Mouse (Mus musculus) kidney, embryonic 15.5 days (tissue): ENCODE results near the gene Olfr309. TPM values are rescaled to one million over a fixed set of nuclear protein-coding genes. Genes with fewer than 3 reads are reported as not detected.
"Not testable (repeated sequence)": the region's sequence is repeated elsewhere in the genome, so short reads cannot be mapped to it uniquely, and the experiment has no call there.

ENCODE experiments used
- ATAC-seq: fragments of 200-750 bp; cut with Nextera tagmentation; replicated peaks from 2 replicates; pipeline ENCODE4 v1.8.0; 2017; ENCODE audit warnings: moderate TSS enrichment; ENCODE audit not compliant: low FRiP score
- H3K27ac ChIP-seq: fragments of 300-500 bp; sonication (generic); 2 replicates; pipeline ENCODE4 v1.5.1; 2015; ENCODE audit warnings: mild to moderate bottlenecking, inconsistent platforms
- H3K27me3 ChIP-seq: fragments of 300-500 bp; sonication (generic); 2 replicates; pipeline ENCODE4 v1.6.1; 2015; ENCODE audit warnings: inconsistent platforms
- H3K36me3 ChIP-seq: fragments of 300-500 bp; sonication (generic); 2 replicates; pipeline ENCODE4 v1.6.1; 2015; ENCODE audit warnings: inconsistent platforms
- H3K4me1 ChIP-seq: fragments of 300-500 bp; sonication (generic); 2 replicates; pipeline ENCODE4 v1.6.1; 2015; ENCODE audit warnings: inconsistent platforms
- H3K4me2 ChIP-seq: fragments of 300-500 bp; sonication (generic); 2 replicates; pipeline ENCODE4 v1.6.1; 2015; ENCODE audit warnings: moderate library complexity, mild to moderate bottlenecking, inconsistent platforms
- H3K4me3 ChIP-seq: fragments of 300-500 bp; sonication (generic); replicated peaks from 2 replicates; pipeline ENCODE4 v1.5.1; 2015; ENCODE audit warnings: mild to moderate bottlenecking, inconsistent platforms
- H3K9ac ChIP-seq: fragments of 300-500 bp; sonication (generic); 2 replicates; pipeline ENCODE4 v1.6.1; 2015; ENCODE audit warnings: mild to moderate bottlenecking, inconsistent platforms
- H3K9me3 ChIP-seq: fragments of 300-500 bp; sonication (generic); replicated peaks from 2 replicates; pipeline ENCODE4 v1.6.1; 2016; ENCODE audit warnings: inconsistent platforms
- WGBS: fragments of 180-500 bp; shearing (Covaris S2); methylation state at CpG from one replicate; pipeline ENCODE4 v1.1.7; 2015; ENCODE audit warnings: mixed read lengths; 5-methylcytosine and 5-hydroxymethylcytosine counted together
- microRNA-seq: library from miRNA; unstranded; fragments of <30 nt; microRNA quantifications from one replicate; pipeline ENCODE4, GENCODE M21; 2016
- polyA plus RNA-seq: library from polyadenylated mRNA; unstranded; fragments of >200 nt; fragmentation: Nextera tagmentation; extraction: Ambion mirVana; gene quantifications from 2 replicates; pipeline ENCODE4 v1.2.1, GENCODE M21; 2015

Olfr309 gene
- polyA plus RNA-seq = not detected in 2 replicates

- WGBS = 73% methylated on average over 2 of the region's 2 CpGs
- no peaks in the 10 kb centered on the region for H3K27me3 ChIP-seq
- H3K9ac ChIP-seq = no peak within 1 kb of the TSS
- H3K4me1 ChIP-seq = no peaks in the 10 kb centered on the region
- H3K4me3 ChIP-seq = no peak within 1 kb of the TSS
- H3K27ac ChIP-seq = no peak within 1 kb of the TSS
- no peak for ATAC-seq
- H3K36me3 ChIP-seq = no peaks in the 10 kb centered on the region
- H3K9me3 ChIP-seq = no peaks in the 10 kb centered on the region
- no peak within 1 kb of the TSS for H3K4me2 ChIP-seq
Observed at GRCm38 (mm10) chr7:86313608-86314007, at the start of gene Olfr309. TSS of gene Olfr309 (minus strand) at chr7:86313708.

DNA sequence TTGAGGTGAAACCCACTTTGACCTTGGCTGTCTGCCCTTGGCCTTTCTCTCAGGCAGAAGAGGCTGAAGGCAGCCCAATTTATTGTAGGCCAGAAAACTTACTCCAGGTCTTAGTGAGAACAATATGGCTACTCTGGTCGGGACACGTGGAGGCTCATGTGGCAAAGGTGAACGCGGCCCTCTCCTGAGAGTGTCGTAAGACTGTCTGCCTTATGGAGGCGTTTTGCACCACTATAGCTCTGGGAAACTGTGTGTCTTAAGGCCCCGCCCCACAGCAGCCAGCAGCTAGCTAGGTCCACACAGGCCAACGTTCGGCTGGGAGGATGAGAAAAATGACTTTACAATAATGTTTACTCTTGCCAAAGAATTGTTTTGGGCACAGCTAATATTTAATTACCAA lies 32.8 kb upstream of the Olfr309 start:
- not testable (repeated sequence) for H3K4me1 ChIP-seq, H3K4me3 ChIP-seq, H3K27ac ChIP-seq, H3K36me3 ChIP-seq, H3K9ac ChIP-seq, ATAC-seq, H3K27me3 ChIP-seq, H3K4me2 ChIP-seq, H3K9me3 ChIP-seq
- 87% methylated on average over 9 of the region's 9 CpGs for WGBS

GRCm38 (mm10) chr7:86344253-86344652 lies 30.7 kb upstream of the Olfr309 start:
- H3K4me1 ChIP-seq = no peaks in the 10 kb centered on the region
- H3K4me3 ChIP-seq = no peak overlapping the region
- no peaks in the 10 kb centered on the region for H3K9me3 ChIP-seq
- H3K27ac ChIP-seq = no peak overlapping the region
- H3K27me3 ChIP-seq = no peaks in the 10 kb centered on the region
- WGBS = 77% methylated on average over 3 of the region's 3 CpGs
- ATAC-seq = no peak
- no peaks in the 10 kb centered on the region for H3K36me3 ChIP-seq
- no peak overlapping the region for H3K4me2 ChIP-seq
- no peak overlapping the region for H3K9ac ChIP-seq

GRCm38 (mm10) chr7:86342881-86343565 lies 29.5 kb upstream of the Olfr309 start:
- H3K4me1 ChIP-seq = no peaks in the 10 kb centered on the region
- ATAC-seq = no peak
- no peaks in the 10 kb centered on the region for H3K27me3 ChIP-seq
- no peak overlapping the region for H3K4me2 ChIP-seq
- no peaks in the 10 kb centered on the region for H3K36me3 ChIP-seq
- no peaks in the 10 kb centered on the region for H3K9me3 ChIP-seq
- H3K9ac ChIP-seq = no peak overlapping the region
- no peak overlapping the region for H3K4me3 ChIP-seq
- no peak overlapping the region for H3K27ac ChIP-seq
- 71% methylated on average over 14 of the region's 14 CpGs for WGBS

GRCm38 (mm10) chr7:86337486-86337885 lies 24.0 kb upstream of the Olfr309 start, which contains the start of gene Olfr307:
TSS of gene Olfr307 (minus strand) at chr7:86337586.
- Histone ChIP-seq H3K4me2 (no peak within 1 kb of the TSS), H3K9ac (no peak within 1 kb of the TSS), H3K4me1 (no peaks in the 10 kb centered on the region), H3K36me3 (no peaks in the 10 kb centered on the region), H3K27me3 (no peaks in the 10 kb centered on the region), H3K9me3 (no peaks in the 10 kb centered on the region), H3K27ac (no peak within 1 kb of the TSS), H3K4me3 (no peak within 1 kb of the TSS)
- 76% methylated on average over 1 of the region's 1 CpGs for WGBS
- no peak for ATAC-seq

DNA sequence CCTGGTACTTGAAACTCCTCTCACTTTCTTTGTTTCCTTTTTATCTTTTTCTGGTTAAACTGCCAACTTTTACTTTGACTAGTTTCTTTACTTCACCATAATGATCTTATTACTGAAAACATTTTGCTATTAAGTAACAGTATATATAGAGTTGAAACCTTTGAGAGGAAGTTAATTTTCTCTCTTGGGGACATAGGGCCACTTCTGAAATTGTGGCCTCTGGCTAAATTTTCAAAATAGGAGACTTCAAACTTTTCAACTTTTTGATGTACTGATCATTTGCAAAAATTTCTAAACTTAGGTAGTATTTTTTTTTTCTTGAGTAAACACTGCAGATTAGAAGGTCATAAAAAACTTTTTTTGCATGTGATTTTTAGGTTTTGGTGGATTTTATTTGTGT lies 12.0 kb upstream of the Olfr309 start, which contains the start of gene Olfr308:
Olfr308 (minus strand) TSS at position 101 of the 400 bp plus-strand sequence.
- Histone ChIP-seq H3K4me2 (no peak within 1 kb of the TSS), H3K9me3 (no peaks in the 10 kb centered on the region), H3K4me1 (no peaks in the 10 kb centered on the region), H3K27me3 (no peaks in the 10 kb centered on the region), H3K27ac (no peak within 1 kb of the TSS), H3K9ac (no peak within 1 kb of the TSS), H3K36me3 (no peaks in the 10 kb centered on the region), H3K4me3 (no peak within 1 kb of the TSS)
- ATAC-seq = no peak

DNA sequence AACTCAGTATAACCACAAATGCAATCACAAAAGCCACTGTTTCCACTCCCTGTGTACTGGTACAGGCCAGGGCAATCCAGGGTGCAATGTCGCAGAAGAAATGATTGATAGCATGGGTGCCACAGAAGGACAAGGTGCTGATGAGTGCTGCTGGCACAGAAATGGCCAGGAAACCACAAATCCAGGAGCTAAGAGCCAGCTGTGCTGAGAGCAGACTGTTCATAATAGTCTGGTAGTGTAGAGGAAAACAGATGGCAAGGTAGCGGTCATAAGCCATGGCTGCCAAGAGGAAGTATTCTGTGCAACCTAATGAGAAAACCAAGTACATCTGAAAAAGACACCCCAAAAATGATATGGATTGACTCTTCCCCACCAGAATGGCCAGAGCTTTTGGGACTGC lies 7.8 kb upstream of the Olfr309 start:
- no peak overlapping the region for H3K4me2 ChIP-seq
- H3K27ac ChIP-seq = no peak overlapping the region
- no peak overlapping the region for H3K4me3 ChIP-seq
- H3K36me3 ChIP-seq = no peaks in the 10 kb centered on the region
- H3K9ac ChIP-seq = no peak overlapping the region
- no peaks in the 10 kb centered on the region for H3K9me3 ChIP-seq
- 94% methylated on average over 2 of the region's 2 CpGs for WGBS
- no peaks in the 10 kb centered on the region for H3K27me3 ChIP-seq
- no peak for ATAC-seq
- no peaks in the 10 kb centered on the region for H3K4me1 ChIP-seq

DNA sequence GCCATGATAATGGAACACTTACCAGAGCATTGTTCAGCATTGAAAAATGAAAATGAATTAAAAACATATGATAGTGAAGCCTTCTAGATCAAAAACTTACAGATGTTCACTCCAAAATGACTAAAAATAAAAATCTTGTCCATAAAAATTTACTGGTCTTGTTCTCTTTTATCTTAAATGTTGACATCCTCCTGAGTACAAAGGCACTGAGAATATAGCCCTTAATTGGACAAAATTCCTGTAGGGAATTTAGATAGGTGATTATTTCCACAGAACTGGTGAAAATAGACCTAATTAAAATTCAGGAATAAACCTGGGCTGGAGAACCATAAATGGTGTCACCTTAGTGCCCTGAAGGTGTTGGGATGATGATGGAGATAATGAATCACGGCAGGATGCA lies 36.4 kb downstream of the Olfr309 start, which contains the start of gene Olfr310:
Olfr310 (minus strand) TSS at position 101 of the 400 bp plus-strand sequence.
- H3K27me3 ChIP-seq = no peaks in the 10 kb centered on the region
- H3K9ac ChIP-seq = no peak within 1 kb of the TSS
- no peak within 1 kb of the TSS for H3K4me3 ChIP-seq
- H3K9me3 ChIP-seq = no peaks in the 10 kb centered on the region
- no peak within 1 kb of the TSS for H3K4me2 ChIP-seq
- no peak for ATAC-seq
- WGBS = 61% methylated on average over 1 of the region's 1 CpGs
- H3K27ac ChIP-seq = no peak within 1 kb of the TSS
- H3K4me1 ChIP-seq = no peaks in the 10 kb centered on the region
- no peaks in the 10 kb centered on the region for H3K36me3 ChIP-seq

Small RNAs within 50 kb of the gene (microRNA-seq; reads per million reads assigned to microRNA genes)
- gene Gm23192 = not detected

Other genes with a start within 250 kb of the Olfr309 start
- gene Vmn2r75, start 141.9 kb downstream of the Olfr309 start, polyA plus RNA-seq = not detected in 2 replicates
- not detected in 2 replicates for gene Vmn2r76, start 67.4 kb downstream of the Olfr309 start, polyA plus RNA-seq
- not detected in 2 replicates for gene Olfr310, start 36.5 kb downstream of the Olfr309 start, polyA plus RNA-seq
- not detected in 2 replicates for gene Olfr308, start 11.9 kb upstream of the Olfr309 start, polyA plus RNA-seq
- not detected in 2 replicates for gene Olfr307, start 23.9 kb upstream of the Olfr309 start, polyA plus RNA-seq
- not detected in 2 replicates for gene Olfr305, start 53.2 kb upstream of the Olfr309 start, polyA plus RNA-seq
- gene Olfr304, start 73.0 kb upstream of the Olfr309 start, polyA plus RNA-seq = not detected in 2 replicates
- gene Olfr303, start 84.1 kb upstream of the Olfr309 start, polyA plus RNA-seq = not detected in 2 replicates
- not detected in 2 replicates for gene Olfr301, start 90.1 kb upstream of the Olfr309 start, polyA plus RNA-seq
- not detected in 2 replicates for gene Olfr299, start 146.2 kb upstream of the Olfr309 start, polyA plus RNA-seq
- not detected in 2 replicates for gene Olfr298, start 178.8 kb upstream of the Olfr309 start, polyA plus RNA-seq
- not detected in 2 replicates for gene Olfr297, start 206.3 kb upstream of the Olfr309 start, polyA plus RNA-seq